Mouse (Mus musculus) liver, postnatal 0 days (tissue): ENCODE data around the gene Vps18.

Source experiments
- CTCF ChIP-seq: sonication (generic); IDR thresholded peaks from 2 replicates; pipeline ENCODE4 v1.5.1; 2016; ENCODE audit warnings: antibody characterized with exemption, low read depth
- EP300 ChIP-seq: IDR thresholded peaks from 2 replicates; pipeline ENCODE4 v1.6.1; 2016; ENCODE audit warnings: antibody characterized with exemption, low read depth, mild to moderate bottlenecking

DNA sequence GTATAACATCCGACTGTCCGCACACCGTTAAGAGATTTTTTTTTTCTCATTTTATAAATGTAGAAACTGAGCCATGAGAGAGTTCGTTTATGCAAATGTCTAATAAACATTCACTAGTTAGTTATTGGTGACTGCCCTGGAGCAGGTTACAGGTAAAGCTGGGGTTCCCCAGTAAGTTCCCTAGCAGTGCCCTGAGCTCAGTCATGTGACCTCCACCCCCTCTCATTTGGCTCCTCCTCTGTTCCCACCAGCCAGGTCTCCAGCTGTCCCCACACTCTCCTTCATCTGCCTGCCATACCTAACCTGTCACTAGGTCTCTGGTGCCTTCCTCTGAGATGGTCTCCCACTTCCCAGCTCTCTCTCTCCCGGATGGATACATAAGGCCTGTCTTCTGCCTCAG lies 1.2 kb upstream of the Vps18 start:
- TF ChIP-seq CTCF (no peak), EP300 (no peak)
